Mouse (Mus musculus): ENCODE data around the gene Ppp2r2c.

Ppp2r2c gene

GRCm38 (mm10) chr5:36894604-36895368 is 26.5 kb downstream of the Ppp2r2c start:
- ATAC-seq (ENCODE audit: insufficient number of reproducible peaks, low FRiP score, low TSS enrichment): peak; percentile 62

DNA sequence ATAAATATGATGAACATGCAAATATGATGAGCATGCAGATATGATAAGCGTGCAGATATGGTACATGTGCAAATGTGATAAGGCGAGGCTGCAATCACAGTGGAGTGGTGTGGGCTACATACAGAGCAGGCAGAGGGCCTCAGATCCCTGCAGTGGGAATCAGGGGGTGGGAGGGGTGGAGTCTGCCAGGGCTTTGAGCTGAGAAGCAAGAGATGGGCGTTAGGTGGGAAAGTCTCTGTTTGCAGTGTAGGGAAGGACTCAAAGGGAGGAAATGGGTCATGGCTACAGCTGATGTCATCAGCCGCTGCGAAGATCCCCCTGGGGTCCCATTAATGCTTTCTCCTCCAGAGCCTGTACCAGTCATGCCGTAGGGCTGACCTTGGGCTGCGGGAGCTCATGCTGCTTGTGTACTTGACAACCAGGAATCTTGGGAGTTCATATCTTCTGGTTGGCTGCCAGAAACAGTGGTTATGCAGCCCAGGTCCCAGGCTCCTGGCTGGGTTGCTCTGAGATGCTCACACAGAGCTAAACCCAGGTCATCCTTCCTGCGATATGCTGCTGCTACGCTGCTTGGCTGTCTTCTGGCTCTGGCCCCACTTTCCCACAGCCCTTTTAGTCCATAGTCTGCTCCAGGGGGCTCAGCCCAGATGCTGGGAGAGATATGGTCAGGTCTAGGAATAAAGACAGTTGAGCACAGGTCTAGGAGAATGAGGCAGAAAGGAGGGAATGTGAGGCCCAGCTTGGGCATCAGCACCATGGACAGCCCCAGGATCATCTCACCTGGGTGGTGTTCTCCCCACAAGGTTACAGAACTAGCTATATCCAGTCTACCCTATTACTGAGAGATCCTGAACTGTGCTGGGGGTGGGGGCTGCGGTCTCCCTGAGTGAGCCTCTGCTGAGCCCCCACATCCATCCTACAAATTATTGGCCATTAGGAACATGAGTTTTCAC is 27.6 kb downstream of the Ppp2r2c start:
- no peak for ATAC-seq (ENCODE audit: insufficient number of reproducible peaks, low FRiP score, low TSS enrichment)

- ATAC-seq (ENCODE audit: insufficient number of reproducible peaks, low FRiP score, low TSS enrichment): no peak
Measured at GRCm38 (mm10) chr5:36897999-36898398, 29.7 kb downstream of the Ppp2r2c start.

GRCm38 (mm10) chr5:36898415-36899109 is 30.2 kb downstream of the Ppp2r2c start:
- ATAC-seq (ENCODE audit: insufficient number of reproducible peaks, low FRiP score, low TSS enrichment): no peak

DNA sequence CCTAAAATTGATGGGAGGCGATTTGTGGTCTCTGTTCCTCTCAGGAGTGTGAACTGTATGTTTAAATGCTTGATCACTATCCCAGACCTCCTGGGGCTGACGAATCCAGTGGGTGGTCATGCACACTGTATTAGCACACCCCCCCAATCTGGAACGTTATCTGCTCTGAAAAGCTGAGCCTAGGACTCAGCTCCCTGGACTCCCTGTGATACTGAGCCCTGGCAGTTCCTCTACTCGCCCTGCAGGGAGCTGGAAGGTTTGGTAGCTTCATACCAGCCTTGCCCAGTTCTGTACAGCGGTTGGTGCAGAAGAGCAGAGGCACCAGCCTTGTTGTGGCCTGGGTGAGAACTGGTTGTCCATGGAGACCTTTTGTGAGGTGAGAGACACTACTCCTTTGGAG is 31.1 kb downstream of the Ppp2r2c start:
- no peak for ATAC-seq (ENCODE audit: insufficient number of reproducible peaks, low FRiP score, low TSS enrichment)

DNA sequence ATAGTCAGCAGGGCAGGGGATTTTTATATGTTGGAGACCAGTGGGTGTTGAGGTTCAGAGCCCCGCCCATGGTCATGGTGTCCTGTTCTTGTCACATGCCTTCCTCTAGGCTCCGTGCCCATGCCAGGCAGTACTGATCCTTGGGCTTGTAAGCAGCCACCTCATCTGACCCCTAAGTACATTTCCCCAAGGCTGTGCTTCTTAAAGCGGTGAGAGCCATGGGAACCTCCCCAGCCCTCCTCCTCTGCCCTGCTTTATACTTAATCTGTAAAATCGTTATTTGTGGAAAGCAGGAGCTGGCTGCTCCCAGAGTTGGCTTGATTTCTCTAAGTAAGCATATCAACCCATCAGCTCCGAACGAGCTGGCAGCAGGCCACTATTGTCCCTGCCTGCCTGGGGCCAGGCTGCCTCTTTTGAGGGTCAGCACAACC is 31.9 kb downstream of the Ppp2r2c start:
- ATAC-seq (ENCODE audit: insufficient number of reproducible peaks, low FRiP score, low TSS enrichment): no peak

DNA sequence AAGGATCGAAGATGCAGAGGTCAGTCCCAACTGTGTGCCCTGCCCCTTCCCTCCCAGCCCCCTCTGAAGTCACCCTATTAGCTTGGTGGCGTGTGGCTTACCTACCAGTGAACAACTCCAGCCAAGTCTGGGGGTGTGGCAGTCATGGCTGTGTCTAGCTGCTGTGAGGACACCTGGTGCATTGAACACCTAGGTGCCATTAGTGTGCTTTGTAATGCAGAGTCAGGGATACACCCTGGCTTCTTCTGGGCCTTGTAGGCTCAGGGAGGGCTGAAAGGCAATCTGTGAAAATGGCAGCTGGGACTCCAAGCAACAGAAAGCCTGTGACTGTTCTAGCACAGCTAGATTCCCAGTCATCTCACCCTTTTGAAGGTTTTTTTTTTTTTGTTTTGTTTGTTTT is 34.5 kb downstream of the Ppp2r2c start:
- no peak for ATAC-seq (ENCODE audit: insufficient number of reproducible peaks, low FRiP score, low TSS enrichment)

GRCm38 (mm10) chr5:36904131-36904530 is 35.8 kb downstream of the Ppp2r2c start:
- peak; percentile 45; the same call in 1 of the 2 replicates for ATAC-seq (ENCODE audit: insufficient number of reproducible peaks, low FRiP score, low TSS enrichment)

- no peak for ATAC-seq (ENCODE audit: insufficient number of reproducible peaks, low FRiP score, low TSS enrichment)
Measured at GRCm38 (mm10) chr5:36904703-36905102, 36.4 kb downstream of the Ppp2r2c start.

DNA sequence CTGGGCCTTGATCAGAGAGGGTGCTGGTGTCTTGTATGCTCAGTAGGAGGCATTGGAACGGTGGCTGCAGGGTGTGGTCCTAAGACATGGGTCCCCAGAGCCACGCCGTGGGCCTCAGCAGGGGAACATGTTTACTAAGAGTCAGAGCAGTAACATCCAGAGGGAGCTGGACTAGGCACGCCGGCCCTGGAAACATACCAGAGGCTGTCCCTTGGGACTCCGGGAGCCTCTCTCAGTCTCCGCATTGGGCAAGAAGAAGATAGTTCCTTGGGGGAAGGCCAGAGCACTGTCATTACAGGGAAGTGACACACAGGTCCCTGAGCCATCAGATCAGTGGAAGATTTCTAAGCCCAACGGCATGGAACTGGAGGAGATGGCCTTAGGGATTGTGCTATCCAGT is 36.9 kb downstream of the Ppp2r2c start:
- no peak for ATAC-seq (ENCODE audit: insufficient number of reproducible peaks, low FRiP score, low TSS enrichment)

DNA sequence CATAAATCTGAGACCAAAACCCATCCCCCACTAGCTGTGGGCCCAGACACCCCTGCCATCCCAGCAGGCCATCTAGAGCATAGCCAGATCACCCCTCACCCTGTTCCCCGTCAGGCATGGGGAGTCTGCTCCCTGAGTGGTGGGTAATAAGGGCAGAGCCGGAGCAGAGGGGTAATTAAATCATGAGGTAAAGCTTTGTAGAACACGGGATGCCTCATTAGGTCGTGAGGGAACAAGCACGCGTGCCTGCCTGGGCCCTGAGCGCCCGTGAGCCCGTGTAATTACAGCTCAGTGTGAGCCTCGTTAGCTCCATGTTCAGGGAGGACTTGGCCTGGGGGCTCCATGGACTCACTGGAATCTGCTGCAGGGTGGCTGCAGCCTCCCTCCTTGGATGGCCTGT is 39.4 kb downstream of the Ppp2r2c start:
- ATAC-seq (ENCODE audit: insufficient number of reproducible peaks, low FRiP score, low TSS enrichment): no peak

DNA sequence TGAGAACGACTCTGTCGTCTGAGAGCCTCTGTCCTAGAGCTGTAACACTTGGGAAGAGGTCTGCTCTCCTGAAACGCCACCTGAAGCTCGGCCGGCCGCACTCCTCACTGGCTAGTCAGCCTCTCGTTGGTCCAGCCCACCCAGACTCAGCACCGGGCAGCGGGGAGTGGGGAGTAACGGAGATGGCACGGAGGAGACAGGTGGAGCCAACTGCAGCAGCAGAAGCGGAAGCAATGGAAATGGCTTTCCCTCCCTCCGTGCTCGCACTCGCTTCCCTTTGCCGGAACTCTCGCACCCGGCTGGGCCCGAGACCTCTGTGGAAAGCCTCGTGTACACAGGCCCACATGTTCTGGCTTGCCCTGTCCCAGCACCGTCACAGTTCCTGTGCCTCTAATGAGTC is 41.2 kb downstream of the Ppp2r2c start:
- ATAC-seq (ENCODE audit: insufficient number of reproducible peaks, low FRiP score, low TSS enrichment): no peak

GRCm38 (mm10) chr5:36910980-36911379 is 42.7 kb downstream of the Ppp2r2c start:
- ATAC-seq (ENCODE audit: insufficient number of reproducible peaks, low FRiP score, low TSS enrichment): no peak

GRCm38 (mm10) chr5:36911759-36912352 is 43.5 kb downstream of the Ppp2r2c start:
- ATAC-seq (ENCODE audit: insufficient number of reproducible peaks, low FRiP score, low TSS enrichment): 0 out of 2 replicates have a peak, but pooled peaks have one; percentile 10

DNA sequence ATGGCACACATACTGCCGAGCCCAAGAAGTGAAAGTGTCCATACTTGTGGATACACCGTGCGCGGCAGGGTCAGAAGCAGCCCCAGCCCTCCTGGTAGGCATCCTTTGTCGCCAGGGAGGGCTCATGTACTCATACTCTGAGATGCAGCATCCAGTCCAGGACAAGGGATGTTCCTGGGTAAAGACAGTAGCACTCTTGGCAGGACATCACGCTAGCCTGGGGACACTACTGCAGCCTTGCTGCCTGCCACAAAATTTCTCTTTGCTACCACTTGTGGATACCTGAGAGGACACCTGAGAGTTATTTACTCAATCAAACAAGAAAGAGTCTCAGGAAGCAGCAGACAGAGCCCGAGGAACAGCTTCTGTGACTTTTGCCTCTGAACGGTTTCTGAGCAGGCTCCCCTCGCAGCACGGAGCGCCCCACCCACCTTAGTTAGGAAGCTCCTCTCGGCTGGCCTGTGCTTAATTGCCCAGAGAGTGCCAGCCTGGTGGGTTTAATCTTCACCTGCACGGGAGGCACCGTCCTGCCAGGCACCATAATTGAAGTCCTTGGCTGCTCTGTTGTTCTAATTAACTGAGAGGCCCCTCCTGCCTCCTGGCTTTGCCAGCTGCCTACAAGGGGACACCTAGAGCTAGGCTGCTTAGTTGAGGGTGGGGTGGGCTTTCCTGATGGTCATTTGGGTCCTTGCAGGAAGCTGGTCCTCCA is 44.4 kb downstream of the Ppp2r2c start:
- ATAC-seq (ENCODE audit: insufficient number of reproducible peaks, low FRiP score, low TSS enrichment): no peak

GRCm38 (mm10) chr5:36915256-36915655 is 46.9 kb downstream of the Ppp2r2c start:
- no peak for ATAC-seq (ENCODE audit: insufficient number of reproducible peaks, low FRiP score, low TSS enrichment)

DNA sequence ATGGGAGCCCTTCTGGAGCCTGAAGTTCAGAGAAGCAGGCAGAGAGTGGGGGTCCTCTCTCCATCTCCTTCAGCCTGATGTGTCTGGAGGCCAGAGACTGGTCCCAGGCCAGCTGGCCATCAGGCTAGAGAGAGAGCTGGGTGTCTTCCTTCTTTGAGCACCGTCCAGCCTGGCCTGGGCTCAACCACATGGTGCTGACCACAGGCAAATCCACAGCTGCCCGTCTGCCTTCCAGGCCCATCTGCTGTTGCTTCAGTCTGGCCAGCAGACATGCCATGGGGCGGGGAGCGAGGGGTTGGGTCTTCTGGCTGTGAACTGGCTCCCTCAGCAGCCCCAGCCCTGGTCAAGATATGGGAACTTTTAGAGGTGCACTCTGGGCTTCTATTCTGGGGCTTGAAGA is 48.3 kb downstream of the Ppp2r2c start:
- no peak for ATAC-seq (ENCODE audit: insufficient number of reproducible peaks, low FRiP score, low TSS enrichment)

- no peak for ATAC-seq (ENCODE audit: insufficient number of reproducible peaks, low FRiP score, low TSS enrichment)
Measured at GRCm38 (mm10) chr5:36917245-36917644, 48.9 kb downstream of the Ppp2r2c start.

- ATAC-seq (ENCODE audit: insufficient number of reproducible peaks, low FRiP score, low TSS enrichment): no peak
Measured at GRCm38 (mm10) chr5:36918016-36918415, 49.7 kb downstream of the Ppp2r2c start.

DNA sequence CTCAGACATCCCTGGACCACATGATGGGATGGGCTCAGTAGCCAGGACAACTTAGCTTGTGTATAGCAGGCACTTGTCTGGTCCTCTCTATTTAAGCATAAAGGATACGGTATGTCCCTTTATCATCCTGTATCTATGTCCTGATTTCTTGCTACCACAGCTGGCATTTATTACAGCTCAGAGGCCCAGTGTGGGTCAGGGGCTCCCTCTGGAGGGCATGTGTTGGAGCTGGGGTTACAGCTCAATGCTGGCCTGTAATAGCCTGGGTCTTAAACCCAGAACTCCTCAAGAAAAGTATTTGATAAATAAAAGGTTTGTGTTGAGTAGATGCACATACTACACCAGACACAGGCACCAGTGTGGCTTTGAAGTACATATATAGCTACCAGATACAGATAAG is 51.8 kb downstream of the Ppp2r2c start:
- no peak for ATAC-seq (ENCODE audit: insufficient number of reproducible peaks, low FRiP score, low TSS enrichment)
